Mouse (Mus musculus) heart, postnatal 0 days (tissue): Measurements from ENCODE around the gene Rmi2. TPM values are rescaled to one million over a fixed set of nuclear protein-coding genes. Genes with fewer than 3 reads are reported as not detected.

Experiments
- ATAC-seq: fragments of 200-750 bp; cut with Nextera tagmentation; 2 replicates; pipeline ENCODE4 v1.8.0; 2017; ENCODE audit warnings: low read depth, moderate number of reproducible peaks, moderate library complexity; ENCODE audit not compliant: insufficient read depth
- DNase-seq: peaks from one replicate; pipeline ENCODE4 v3.0.0-alpha.2; 2016; ENCODE audit warnings: low spot score
- H3K27ac ChIP-seq: fragments of 300-500 bp; sonication (generic); 2 replicates; pipeline ENCODE4 v1.5.1; 2014; ENCODE audit warnings: low read depth, mild to moderate bottlenecking
- H3K27me3 ChIP-seq: fragments of 300-500 bp; sonication (generic); 2 replicates; pipeline ENCODE4 v1.6.1; 2014; ENCODE audit warnings: low read length, mixed read lengths; ENCODE audit not compliant: control insufficient read depth, insufficient read depth
- H3K36me3 ChIP-seq: fragments of 300-500 bp; sonication (generic); replicated peaks from 2 replicates; pipeline ENCODE4 v1.6.1; 2014; ENCODE audit warnings: low read length, mixed read lengths; ENCODE audit not compliant: control insufficient read depth, insufficient read depth
- H3K4me1 ChIP-seq: fragments of 300-500 bp; sonication (generic); 2 replicates; pipeline ENCODE4 v1.6.1; 2014; ENCODE audit warnings: antibody characterized with exemption; ENCODE audit not compliant: control insufficient read depth, insufficient read depth
- H3K4me2 ChIP-seq: fragments of 300-500 bp; sonication (generic); 2 replicates; pipeline ENCODE4 v1.6.1; 2014; ENCODE audit warnings: low read depth, mild to moderate bottlenecking, low read length, moderate library complexity
- H3K4me3 ChIP-seq: fragments of 300-500 bp; sonication (generic); 2 replicates; pipeline ENCODE4 v1.5.1; 2014; ENCODE audit warnings: low read depth, low read length
- H3K9ac ChIP-seq: fragments of 300-500 bp; sonication (generic); replicated peaks from 2 replicates; pipeline ENCODE4 v1.6.1; 2014; ENCODE audit warnings: low read depth, low read length, mixed read lengths
- H3K9me3 ChIP-seq: fragments of 300-500 bp; sonication (generic); replicated peaks from 2 replicates; pipeline ENCODE4 v1.6.1; 2016; ENCODE audit warnings: low read length; ENCODE audit not compliant: control insufficient read depth
- CTCF ChIP-seq: IDR thresholded peaks from 2 replicates; pipeline ENCODE4 v1.5.1; 2016; ENCODE audit warnings: antibody characterized with exemption, control low read depth, low read depth
- EP300 ChIP-seq: IDR thresholded peaks from 2 replicates; pipeline ENCODE4 v1.6.1; 2016; ENCODE audit warnings: antibody characterized with exemption, low read depth
- WGBS: fragments of 180-500 bp; shearing (Covaris S2); extraction: QIAGEN DNeasy Blood & Tissue Kit; methylation state at CpG from one replicate; pipeline ENCODE4 v1.1.7; 2014; 5-methylcytosine and 5-hydroxymethylcytosine counted together
- polyA plus RNA-seq: library from polyadenylated mRNA; unstranded; fragments of >200 nt; fragmentation: Nextera tagmentation; extraction: Ambion mirVana; gene quantifications from 2 replicates; pipeline ENCODE4 v1.2.1, GENCODE M21; 2015
- total RNA-seq: library from RNA; depleted of rRNA; stranded (reverse); fragments of >200 nt; gene quantifications from 2 replicates; pipeline ENCODE4 v1.2.3, GENCODE M21; 2014; ENCODE audit warnings: low replicate concordance

Rmi2 gene
- total and polyA plus RNA-seq, 2 experiments from 2014 or later, result 0.83 to 1.6 TPM

GRCm38 (mm10) chr16:10870969-10871368 is 36.1 kb downstream of the Rmi2 start:
- H3K4me2 ChIP-seq, result no peak overlapping the region
- no peaks in the 10 kb centered on the region for H3K36me3 ChIP-seq
- ATAC-seq, result peak; percentile 63
- H3K27ac ChIP-seq, result no peak overlapping the region
- peak; percentile 41 for DNase-seq
- 32% methylated on average over 4 of the region's 4 CpGs for WGBS
- TF ChIP-seq EP300 (no peak), CTCF (no peak)
- H3K9ac ChIP-seq, result 0 out of 2 replicates have a peak overlapping the region, but pooled peaks have one; percentile 8
- H3K4me1 ChIP-seq, result no peaks in the 10 kb centered on the region
- H3K4me3 ChIP-seq, result no peak overlapping the region
- H3K27me3 ChIP-seq, result 0 out of 2 replicates have a peak, but pooled peaks cover 3% of the 10 kb centered on the region
- no peaks in the 10 kb centered on the region for H3K9me3 ChIP-seq

DNA sequence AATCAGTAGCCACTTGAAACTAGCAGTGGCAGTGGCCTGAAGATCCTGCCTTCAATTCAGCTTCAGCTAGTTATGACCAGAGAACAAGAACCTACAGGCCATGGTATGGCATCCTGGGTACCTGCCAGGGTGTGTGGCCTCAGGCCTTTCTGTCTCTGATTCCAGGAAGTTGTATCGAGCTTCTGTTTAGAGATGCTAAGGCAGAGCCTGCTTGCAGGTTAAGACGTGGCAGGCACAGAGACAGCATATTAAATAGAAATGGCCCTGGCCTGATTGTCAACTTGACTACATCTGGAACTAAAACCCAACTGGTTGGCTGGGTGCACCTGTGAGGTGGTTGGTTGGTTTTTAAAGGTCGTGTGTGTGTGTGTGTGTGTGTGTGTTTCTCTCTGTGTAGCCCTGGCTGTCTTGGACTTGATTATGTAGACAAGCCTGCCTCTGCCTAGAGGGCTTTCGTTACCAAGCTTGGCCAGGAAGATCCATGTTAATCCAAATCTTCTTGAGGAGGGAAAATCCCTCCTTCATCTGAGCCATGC is 38.0 kb downstream of the Rmi2 start:
- TF ChIP-seq CTCF (no peak), EP300 (no peak)
- H3K36me3 ChIP-seq, result no peaks in the 10 kb centered on the region
- no peak overlapping the region for H3K4me2 ChIP-seq
- WGBS, result 68% methylated on average over 4 of the region's 4 CpGs
- ATAC-seq (no peak), DNase-seq (no peak)
- no peaks in the 10 kb centered on the region for H3K4me1 ChIP-seq
- H3K27ac ChIP-seq, result no peak overlapping the region
- H3K27me3 ChIP-seq, result 0 out of 2 replicates have a peak, but pooled peaks cover 3% of the 10 kb centered on the region
- H3K4me3 ChIP-seq, result no peak overlapping the region
- no peaks in the 10 kb centered on the region for H3K9me3 ChIP-seq
- no peak overlapping the region for H3K9ac ChIP-seq

DNA sequence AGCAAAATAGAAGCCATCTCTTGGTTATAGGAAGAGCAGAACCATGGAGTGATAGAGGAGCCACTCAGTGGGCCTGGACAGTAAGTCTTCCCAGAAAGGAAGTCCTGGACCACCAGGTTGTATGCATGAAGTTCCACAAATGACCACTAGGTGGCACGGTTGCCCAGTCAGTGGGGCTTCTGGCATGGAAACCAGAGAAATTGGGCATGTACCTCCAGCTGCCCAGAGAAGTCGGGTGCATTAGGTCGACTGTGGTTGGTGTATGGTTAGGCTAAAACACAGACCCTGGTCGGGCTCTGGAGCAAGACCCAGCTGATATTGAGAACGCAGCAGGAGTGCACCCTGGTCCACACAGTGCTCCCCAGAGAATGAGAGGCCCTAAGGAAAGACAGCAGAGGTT is 38.8 kb downstream of the Rmi2 start:
- 7% methylated on average over 5 of the region's 5 CpGs for WGBS
- H3K27ac ChIP-seq, result no peak overlapping the region
- 0 out of 2 replicates have a peak, but pooled peaks have one; percentile 10 for ATAC-seq
- no peaks in the 10 kb centered on the region for H3K9me3 ChIP-seq
- H3K4me3 ChIP-seq, result no peak overlapping the region
- no peaks in the 10 kb centered on the region for H3K4me1 ChIP-seq
- H3K36me3 ChIP-seq, result no peaks in the 10 kb centered on the region
- no peak overlapping the region for H3K9ac ChIP-seq
- DNase-seq, result peak; percentile 71
- peak; percentile 98 for TF ChIP-seq CTCF
- no peak for TF ChIP-seq EP300
- no peak overlapping the region for H3K4me2 ChIP-seq
- 0 out of 2 replicates have a peak, but pooled peaks cover 3% of the 10 kb centered on the region for H3K27me3 ChIP-seq

- WGBS, result 80% methylated on average over 3 of the region's 3 CpGs
- Histone ChIP-seq H3K27me3 (0 out of 2 replicates have a peak, but pooled peaks cover 3% of the 10 kb centered on the region), H3K4me1 (no peaks in the 10 kb centered on the region), H3K4me3 (no peak overlapping the region), H3K9ac (no peak overlapping the region), H3K4me2 (no peak overlapping the region), H3K36me3 (no peaks in the 10 kb centered on the region), H3K27ac (no peak overlapping the region), H3K9me3 (no peaks in the 10 kb centered on the region)
- ATAC-seq, result no peak
- no peak for DNase-seq
- TF ChIP-seq CTCF (no peak), EP300 (no peak)
These were observed 43.4 kb downstream of the Rmi2 start for GRCm38 (mm10) chr16:10878227-10878626.

GRCm38 (mm10) chr16:10879467-10879866 is 44.6 kb downstream of the Rmi2 start:
- Histone ChIP-seq H3K9me3 (no peaks in the 10 kb centered on the region), H3K4me2 (no peak overlapping the region), H3K4me3 (no peak overlapping the region), H3K27me3 (no peaks in the 10 kb centered on the region), H3K9ac (no peak overlapping the region), H3K4me1 (no peaks in the 10 kb centered on the region), H3K27ac (no peak overlapping the region), H3K36me3 (no peaks in the 10 kb centered on the region)
- DNase-seq (peak; percentile 39), ATAC-seq (peak; percentile 69)
- 85% methylated on average over 1 of the region's 1 CpGs for WGBS
- TF ChIP-seq EP300, result no peak
- TF ChIP-seq CTCF, result peak; percentile 91
